Mouse (Mus musculus): Measurements from ENCODE around the gene Rap1gap. TPM values are rescaled to one million over a fixed set of nuclear protein-coding genes. Genes with fewer than 3 reads are reported as not detected.

The Rap1gap gene
- polyA plus RNA-seq, 1 experiment: 1.3 TPM

DNA sequence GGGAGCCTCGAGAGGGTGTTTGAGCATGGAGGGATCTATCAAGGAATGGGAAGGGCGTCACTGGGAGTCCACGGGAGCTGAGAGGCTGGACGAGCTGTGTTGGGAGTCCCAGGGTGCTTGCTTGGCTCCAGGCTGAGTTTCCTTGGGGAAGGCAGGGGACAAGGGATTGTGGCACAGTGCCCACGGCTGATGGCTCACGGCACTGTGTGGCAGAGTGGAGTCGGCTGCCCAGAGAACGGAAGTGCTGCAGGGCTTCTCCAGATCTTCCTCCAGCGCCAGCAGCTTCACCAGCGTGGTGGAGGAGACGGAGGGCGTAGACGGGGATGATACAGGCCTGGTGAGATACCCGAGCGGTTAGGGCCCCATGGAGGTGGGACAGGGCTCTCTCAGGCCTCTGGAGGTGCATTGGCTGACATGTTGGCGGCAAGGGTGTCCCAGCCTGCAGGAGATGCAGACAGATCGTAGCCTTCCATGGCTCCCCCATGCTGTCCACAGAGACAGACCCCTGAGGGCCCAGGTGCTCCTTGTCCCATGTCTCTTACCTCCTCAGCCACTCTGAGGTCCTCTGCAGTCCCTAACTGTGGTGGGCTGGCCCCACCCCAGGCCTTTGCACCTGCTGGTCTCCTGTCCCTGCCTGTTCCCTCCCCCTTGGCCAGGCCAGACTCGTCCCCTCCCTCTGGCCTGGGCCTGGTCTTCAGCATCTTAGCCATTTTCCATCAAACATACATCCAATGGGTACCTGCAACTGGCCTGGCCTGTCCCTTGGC lies 62.4 kb downstream of the Rap1gap start:
- H3K36me3 ChIP-seq (ENCODE audit: control insufficient read depth, insufficient read depth): no peaks in the 10 kb centered on the region
- H3ac ChIP-seq (ENCODE audit: control insufficient read depth, insufficient read length): no peak overlapping the region
- no peak overlapping the region for H3K4me2 ChIP-seq (ENCODE audit: low read depth)
- H3K4me3 ChIP-seq: no peak overlapping the region
- no peaks in the 10 kb centered on the region for H3K79me2 ChIP-seq (ENCODE audit: control insufficient read depth, insufficient read depth)
- H3K27me3 ChIP-seq (ENCODE audit: control insufficient read depth, insufficient read depth, insufficient read length): peaks cover 29% of the 10 kb centered on the region
- TF ChIP-seq TCF3 (IDR thresholded peaks at IDR 0.05; ENCODE audit: insufficient read length, low read depth) (no peak), MAX (IDR thresholded peaks at IDR 0.05; ENCODE audit: low read depth) (no peak), SRF (IDR thresholded peaks at IDR 0.05; ENCODE audit: control insufficient read depth, insufficient read length, low read depth) (no peak), TCF12 (IDR thresholded peaks at IDR 0.05; ENCODE audit: insufficient read depth, poor library complexity, severe bottlenecking) (no peak), MYOD1 (IDR thresholded peaks at IDR 0.05; ENCODE audit: control insufficient read depth in 1 of 3, insufficient read length in 2 of 3, low read depth in 2 of 3) (no peak), POLR2A (IDR thresholded peaks at IDR 0.05; ENCODE audit: insufficient read length, low read depth) (no peak), MYOG (IDR thresholded peaks at IDR 0.05; ENCODE audit: control insufficient read depth in 1 of 3, insufficient read depth in 1 of 3, insufficient read length in 2 of 3, low read depth in 2 of 3) (no peak), REST (IDR thresholded peaks at IDR 0.05; ENCODE audit: insufficient read depth, insufficient read length) (no peak), CEBPB (IDR thresholded peaks at IDR 0.05; ENCODE audit: insufficient read depth, poor library complexity, severe bottlenecking) (no peak), E2F4 (IDR thresholded peaks at IDR 0.05; ENCODE audit: insufficient read depth) (no peak), POLR2AphosphoS2 (IDR thresholded peaks at IDR 0.05; ENCODE audit: insufficient read length, low read depth) (no peak), USF1 (IDR thresholded peaks at IDR 0.05; ENCODE audit: low read depth) (no peak)

DNA sequence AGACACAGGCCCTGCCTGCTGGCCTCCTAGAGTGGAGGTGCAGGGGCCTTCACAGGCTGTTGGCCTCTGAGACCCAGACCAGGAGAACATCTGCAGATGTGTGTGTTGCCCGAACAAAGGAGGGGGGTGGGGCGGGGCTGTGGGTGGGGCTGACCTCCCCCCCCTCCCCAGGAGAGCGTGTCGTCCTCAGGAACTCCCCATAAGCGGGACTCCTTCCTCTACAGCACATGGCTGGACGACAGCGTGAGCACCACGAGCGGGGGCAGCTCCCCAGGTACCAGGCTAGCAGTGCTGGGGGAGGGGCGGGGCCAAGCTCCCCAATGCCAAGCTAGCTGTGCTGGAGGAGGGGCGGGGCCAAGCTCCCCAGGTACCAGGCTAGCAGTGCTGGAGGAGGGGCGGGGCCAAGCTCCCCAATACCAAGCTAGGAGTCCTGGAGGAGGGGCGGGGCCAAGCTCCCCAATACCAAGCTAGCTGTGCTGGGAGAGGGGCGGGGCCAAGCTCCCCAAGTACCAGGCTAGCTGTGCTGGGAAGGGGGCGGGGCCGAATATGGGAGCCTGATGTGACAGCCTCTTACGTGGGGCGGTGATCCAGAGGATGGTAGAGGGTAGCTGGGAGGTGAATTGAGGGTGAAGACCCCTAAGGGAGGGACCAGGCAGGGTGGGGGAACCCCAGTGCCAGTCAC lies 63.1 kb downstream of the Rap1gap start:
- peaks cover 36% of the 10 kb centered on the region for H3K27me3 ChIP-seq (ENCODE audit: control insufficient read depth, insufficient read depth, insufficient read length)
- H3ac ChIP-seq (ENCODE audit: control insufficient read depth, insufficient read length): no peak overlapping the region
- H3K36me3 ChIP-seq (ENCODE audit: control insufficient read depth, insufficient read depth): no peaks in the 10 kb centered on the region
- no peak for TF ChIP-seq TCF12 (IDR thresholded peaks at IDR 0.05; ENCODE audit: insufficient read depth, poor library complexity, severe bottlenecking)
- no peak for TF ChIP-seq CEBPB (IDR thresholded peaks at IDR 0.05; ENCODE audit: insufficient read depth, poor library complexity, severe bottlenecking)
- TF ChIP-seq TCF3 (IDR thresholded peaks at IDR 0.05; ENCODE audit: insufficient read length, low read depth): no peak
- no peak for TF ChIP-seq REST (IDR thresholded peaks at IDR 0.05; ENCODE audit: insufficient read depth, insufficient read length)
- no peak for TF ChIP-seq MAX (IDR thresholded peaks at IDR 0.05; ENCODE audit: low read depth)
- TF ChIP-seq POLR2AphosphoS2 (IDR thresholded peaks at IDR 0.05; ENCODE audit: insufficient read length, low read depth): no peak
- no peak for TF ChIP-seq POLR2A (IDR thresholded peaks at IDR 0.05; ENCODE audit: insufficient read length, low read depth)
- TF ChIP-seq MYOG (IDR thresholded peaks at IDR 0.05; ENCODE audit: control insufficient read depth in 1 of 3, insufficient read depth in 1 of 3, insufficient read length in 2 of 3, low read depth in 2 of 3): no peak
- no peak for TF ChIP-seq USF1 (IDR thresholded peaks at IDR 0.05; ENCODE audit: low read depth)
- H3K79me2 ChIP-seq (ENCODE audit: control insufficient read depth, insufficient read depth): no peaks in the 10 kb centered on the region
- no peak overlapping the region for H3K4me2 ChIP-seq (ENCODE audit: low read depth)
- H3K4me3 ChIP-seq: no peak overlapping the region

DNA sequence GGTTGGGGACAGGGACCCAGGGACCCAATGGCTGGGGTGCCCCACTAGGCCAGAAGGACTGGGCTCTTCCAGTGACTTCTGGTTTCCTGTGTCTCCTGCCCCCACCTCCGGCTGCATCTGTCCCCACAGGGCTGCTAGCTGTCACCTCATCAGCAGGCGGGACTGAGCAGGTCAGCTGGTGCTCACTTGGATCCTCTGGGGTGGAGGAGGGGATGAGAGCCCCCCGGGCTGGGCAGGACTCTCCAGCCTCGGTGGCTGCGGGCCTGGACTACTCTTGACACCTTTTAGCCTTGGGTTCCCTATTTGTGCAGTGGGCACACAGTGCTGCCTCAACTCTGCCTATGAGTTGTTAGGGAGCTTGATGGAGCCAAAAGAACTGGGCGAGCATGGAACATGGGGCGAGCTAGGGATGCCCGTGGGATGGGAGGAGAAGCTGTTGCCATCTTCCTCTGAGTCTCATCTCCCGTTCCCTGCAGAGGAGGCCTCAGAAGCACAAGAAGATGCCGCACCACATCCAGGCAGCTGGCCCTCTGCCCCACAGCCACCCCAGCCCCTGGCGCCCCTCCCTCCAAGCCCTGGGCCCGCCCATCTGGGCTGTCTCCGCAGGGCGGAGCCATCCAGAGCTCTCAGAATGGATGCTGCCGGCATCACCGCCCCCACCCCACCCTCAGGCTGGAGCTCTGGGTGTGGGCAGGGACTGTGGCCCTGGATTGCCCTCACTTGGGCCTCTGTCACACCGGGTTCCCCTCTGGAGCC lies 64.1 kb downstream of the Rap1gap start:
- Histone ChIP-seq H3ac (ENCODE audit: control insufficient read depth, insufficient read length) (no peak overlapping the region), H3K27me3 (ENCODE audit: control insufficient read depth, insufficient read depth, insufficient read length) (peaks cover 43% of the 10 kb centered on the region), H3K4me2 (ENCODE audit: low read depth) (no peak overlapping the region), H3K79me2 (ENCODE audit: control insufficient read depth, insufficient read depth) (no peaks in the 10 kb centered on the region), H3K36me3 (ENCODE audit: control insufficient read depth, insufficient read depth) (no peaks in the 10 kb centered on the region), H3K4me3 (no peak overlapping the region)
- no peak for TF ChIP-seq E2F4 (IDR thresholded peaks at IDR 0.05; ENCODE audit: insufficient read depth)
- no peak for TF ChIP-seq SRF (IDR thresholded peaks at IDR 0.05; ENCODE audit: control insufficient read depth, insufficient read length, low read depth)

DNA sequence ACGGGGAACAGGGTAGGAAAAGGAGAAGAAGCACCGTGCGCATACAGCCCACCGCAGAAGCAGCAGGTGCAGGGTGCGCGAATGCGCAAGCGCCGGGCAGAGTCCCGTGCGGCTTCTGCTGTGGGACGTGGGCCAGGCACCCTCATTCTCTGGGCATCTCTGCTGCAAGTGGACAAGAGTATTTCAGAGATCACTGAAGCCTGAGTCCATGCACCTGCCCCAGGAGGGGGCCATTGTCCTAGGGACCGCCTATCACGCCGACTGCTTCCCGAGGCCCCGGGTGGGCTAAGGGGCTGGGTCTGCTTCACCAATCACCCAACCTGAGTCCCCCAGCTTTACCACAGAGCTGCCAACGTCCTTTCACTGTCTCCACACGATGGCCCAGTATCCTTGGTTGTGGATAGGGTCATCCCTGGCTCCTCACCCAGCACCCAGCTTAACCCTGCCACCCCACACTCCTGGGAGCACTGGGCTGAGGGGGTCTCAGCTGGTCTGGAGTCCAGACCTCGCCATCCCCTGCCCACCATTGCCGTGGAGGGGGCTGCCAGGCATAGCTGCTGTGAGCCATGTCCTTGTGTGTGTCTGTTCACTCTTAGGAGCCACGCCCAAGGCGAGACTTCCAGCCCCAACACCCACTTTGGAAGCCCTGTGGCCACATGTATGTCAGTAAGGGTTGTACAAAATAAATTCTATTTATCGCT lies 64.8 kb downstream of the Rap1gap start:
- Histone ChIP-seq H3K4me2 (ENCODE audit: low read depth) (no peak overlapping the region), H3K36me3 (ENCODE audit: control insufficient read depth, insufficient read depth) (no peaks in the 10 kb centered on the region), H3K79me2 (ENCODE audit: control insufficient read depth, insufficient read depth) (no peaks in the 10 kb centered on the region), H3K4me3 (no peak overlapping the region), H3ac (ENCODE audit: control insufficient read depth, insufficient read length) (no peak overlapping the region), H3K27me3 (ENCODE audit: control insufficient read depth, insufficient read depth, insufficient read length) (peaks cover 46% of the 10 kb centered on the region)
- no peak for TF ChIP-seq REST (IDR thresholded peaks at IDR 0.05; ENCODE audit: insufficient read depth, insufficient read length)
- no peak for TF ChIP-seq MAX (IDR thresholded peaks at IDR 0.05; ENCODE audit: low read depth)
